Mouse (Mus musculus) cortical plate, adult 2 months (tissue): Measurements from ENCODE around the gene Fam89a. TPM values are rescaled to one million over a fixed set of nuclear protein-coding genes. Genes with fewer than 3 reads are reported as not detected.

Experiments
- H3K27ac ChIP-seq: fragments of 200-500 bp; 2 replicates; pipeline ENCODE4 v1.5.1; 2012; ENCODE audit warnings: low read length, control low read depth, inconsistent platforms; ENCODE audit not compliant: insufficient read depth
- H3K4me1 ChIP-seq: fragments of 200-500 bp; 2 replicates; pipeline ENCODE4 v1.6.1; 2011; ENCODE audit warnings: low read length; ENCODE audit not compliant: control insufficient read depth, insufficient read depth
- H3K4me3 ChIP-seq: fragments of 200-500 bp; 2 replicates; pipeline ENCODE4 v1.5.1; 2011; ENCODE audit warnings: mild to moderate bottlenecking, low read length, control low read depth; ENCODE audit not compliant: insufficient read depth
- CTCF ChIP-seq: fragments of 200-500 bp; IDR thresholded peaks from 2 replicates; pipeline ENCODE4 v1.5.1; 2011; ENCODE audit warnings: mild to moderate bottlenecking, control low read depth, low read length; ENCODE audit not compliant: insufficient read depth; ENCODE audit errors: extremely low read depth
- POLR2A ChIP-seq: fragments of 200-500 bp; IDR thresholded peaks from 2 replicates; pipeline ENCODE4 v1.6.1; 2011; ENCODE audit warnings: mild to moderate bottlenecking, low read length, control low read depth; ENCODE audit not compliant: insufficient read depth; ENCODE audit errors: extremely low read depth
- polyA plus RNA-seq: library from polyadenylated mRNA; depleted of rRNA; stranded (reverse); fragments of >200 nt; gene quantifications from 2 replicates; pipeline ENCODE4 v1.2.3, GENCODE M21; 2012

The Fam89a gene
- polyA plus RNA-seq, 1 experiment = 1.7 TPM

DNA sequence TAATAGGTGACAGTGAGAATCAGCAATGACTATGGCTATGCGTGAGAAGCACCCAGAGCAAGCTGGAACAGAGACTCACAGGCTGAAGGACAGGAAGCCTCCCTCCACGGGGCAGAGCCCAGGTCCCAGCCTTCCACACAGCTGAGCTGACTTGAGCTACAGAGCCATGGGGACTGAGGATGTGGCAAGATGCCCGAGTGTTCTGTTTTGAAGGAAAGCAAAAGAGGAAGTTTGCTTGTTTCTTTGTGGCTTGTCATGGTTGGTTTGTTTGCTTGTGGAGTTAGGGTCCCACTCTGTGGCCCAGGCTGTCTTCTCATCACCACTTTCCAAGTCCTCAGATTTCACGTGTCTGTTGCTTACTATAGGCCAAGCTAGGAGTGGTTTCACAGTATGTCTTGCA is 39.0 kb upstream of the Fam89a start:
- Histone ChIP-seq H3K27ac (no peak overlapping the region), H3K4me3 (no peak overlapping the region), H3K4me1 (0 out of 2 replicates have a peak, but pooled peaks cover 2% of the 10 kb centered on the region)
- TF ChIP-seq POLR2A (no peak), CTCF (no peak)

DNA sequence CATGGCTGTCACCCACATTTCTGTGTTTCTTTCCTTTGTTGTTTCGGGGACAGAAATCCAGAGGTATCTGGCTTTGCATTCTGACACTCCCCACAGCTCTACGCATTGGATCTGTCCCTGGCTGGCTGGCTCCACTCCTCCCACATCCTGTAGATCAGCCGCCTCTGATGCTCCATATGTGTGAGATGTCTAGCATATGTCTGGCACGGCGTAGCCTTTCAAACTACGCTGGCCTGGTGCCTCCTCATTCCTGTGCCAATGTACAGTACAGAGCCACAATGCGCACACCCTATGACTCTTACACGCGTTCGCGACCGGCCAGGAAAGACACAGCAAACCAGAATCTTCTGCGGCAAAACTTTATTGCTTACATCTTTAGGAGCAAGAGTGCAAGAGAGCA is 33.0 kb upstream of the Fam89a start:
- Histone ChIP-seq H3K27ac (no peak overlapping the region), H3K4me3 (no peak overlapping the region), H3K4me1 (peaks cover 2% of the 10 kb centered on the region; the same call in 1 of the 2 replicates)
- TF ChIP-seq POLR2A (no peak), CTCF (no peak)

DNA sequence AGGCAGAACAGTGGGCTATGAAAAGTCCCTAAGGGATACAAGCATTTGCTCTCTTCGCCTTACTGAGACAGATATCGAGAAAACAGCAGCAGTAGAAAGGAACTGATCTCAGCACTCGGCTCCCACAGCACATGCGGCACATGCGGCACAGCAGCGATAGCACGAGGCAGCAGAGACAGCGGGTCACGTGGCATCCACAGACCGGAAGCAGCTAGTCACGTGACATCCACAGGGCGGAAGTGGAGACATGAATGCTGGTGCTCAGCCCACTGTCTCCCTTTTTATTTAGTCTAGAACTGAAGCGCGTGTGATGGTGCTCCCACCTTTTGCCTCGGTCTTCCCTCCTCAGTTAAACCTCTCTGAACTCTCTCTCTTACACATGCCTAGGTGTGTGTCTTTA is 31.6 kb upstream of the Fam89a start:
- Histone ChIP-seq H3K4me3 (no peak overlapping the region), H3K27ac (no peak overlapping the region), H3K4me1 (peaks cover 2% of the 10 kb centered on the region; the same call in 1 of the 2 replicates)
- TF ChIP-seq POLR2A (no peak), CTCF (no peak)

DNA sequence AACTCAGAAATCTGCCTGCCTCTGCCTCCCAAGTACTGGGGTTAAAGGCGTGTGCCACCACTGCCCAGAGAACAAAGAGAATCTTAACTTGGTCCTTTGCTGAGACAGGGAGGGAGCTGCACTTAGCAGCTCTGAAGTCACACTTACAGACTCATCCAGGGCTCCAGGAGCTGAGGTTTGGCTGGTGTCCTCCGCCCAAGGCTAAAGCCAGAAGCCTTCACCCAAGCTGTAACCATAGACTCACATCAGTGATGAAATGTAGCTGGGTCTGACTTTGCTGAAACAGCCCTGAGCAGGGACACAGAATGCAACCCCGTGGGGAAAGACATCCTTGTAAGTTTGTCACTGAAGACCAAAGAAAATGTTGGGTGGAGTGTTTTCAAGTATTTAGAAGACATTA is 30.8 kb upstream of the Fam89a start:
- H3K4me3 ChIP-seq = no peak overlapping the region
- TF ChIP-seq CTCF (no peak), POLR2A (no peak)
- H3K4me1 ChIP-seq = peaks cover 2% of the 10 kb centered on the region; the same call in 1 of the 2 replicates
- no peak overlapping the region for H3K27ac ChIP-seq

DNA sequence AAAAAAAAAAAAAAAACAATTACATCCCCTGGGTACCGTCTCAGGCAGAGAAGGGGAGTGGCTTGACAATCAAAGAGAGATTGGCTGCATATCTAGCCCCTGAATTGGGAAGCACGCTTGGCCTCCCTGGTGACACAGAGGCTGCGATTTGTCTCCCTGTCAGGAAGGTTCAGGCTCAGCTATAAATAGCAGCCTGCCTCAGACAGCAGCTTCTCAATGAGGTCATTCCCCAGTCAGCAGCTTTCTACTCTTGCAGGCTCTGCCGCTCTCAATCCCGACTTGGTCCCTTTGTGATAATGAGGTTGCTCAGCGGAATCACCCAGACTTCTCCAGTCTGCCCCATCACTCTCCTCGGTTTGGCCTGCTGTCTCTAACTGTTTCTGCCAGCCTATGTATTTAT is 28.6 kb upstream of the Fam89a start:
- TF ChIP-seq CTCF (no peak), POLR2A (no peak)
- H3K4me1 ChIP-seq = peaks cover 2% of the 10 kb centered on the region; the same call in 1 of the 2 replicates
- H3K27ac ChIP-seq = no peak overlapping the region
- no peak overlapping the region for H3K4me3 ChIP-seq

DNA sequence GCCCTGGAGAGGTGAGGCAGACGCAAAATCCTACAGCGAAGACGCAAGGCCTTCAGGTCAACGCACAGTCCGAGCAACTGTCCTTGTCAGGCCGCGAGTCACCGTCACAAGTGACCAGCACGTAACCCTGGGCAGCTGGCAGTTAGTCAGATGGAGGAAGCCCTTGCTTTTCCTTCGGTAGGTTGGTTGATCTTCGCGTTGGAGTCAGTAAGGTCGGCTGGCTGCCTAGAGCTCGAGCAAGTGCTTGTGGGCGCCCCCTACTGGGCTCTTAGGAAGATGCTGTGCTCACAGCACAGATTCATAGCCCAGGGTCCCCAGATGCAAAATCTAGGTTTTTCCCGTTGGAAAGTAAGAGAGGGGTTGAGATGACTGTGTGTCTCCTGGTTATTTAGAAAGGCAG is 24.1 kb upstream of the Fam89a start:
- H3K4me1 ChIP-seq = no peaks in the 10 kb centered on the region
- no peak overlapping the region for H3K4me3 ChIP-seq
- no peak for TF ChIP-seq POLR2A
- peak; percentile 64 for TF ChIP-seq CTCF
- no peak overlapping the region for H3K27ac ChIP-seq

DNA sequence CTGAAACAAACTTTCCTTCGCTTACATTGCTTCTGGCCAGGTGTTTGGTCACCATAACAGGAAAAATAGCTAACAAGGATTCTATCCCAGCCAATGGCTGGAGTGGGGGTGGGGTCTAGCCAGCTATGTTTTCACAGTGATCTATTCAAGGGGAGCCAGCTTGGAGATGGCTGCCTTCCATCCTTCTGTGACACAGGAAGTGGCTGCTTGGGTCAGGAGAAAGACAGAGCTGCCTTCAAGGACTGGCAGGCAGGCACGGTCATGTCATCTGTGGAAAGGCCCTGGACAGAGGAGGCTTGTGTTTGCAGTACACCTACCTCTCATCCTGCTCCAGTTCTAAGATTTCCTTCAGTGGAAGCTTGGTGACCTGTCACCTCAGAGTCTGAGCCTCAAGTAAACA is 20.8 kb upstream of the Fam89a start:
- Histone ChIP-seq H3K4me1 (no peaks in the 10 kb centered on the region), H3K4me3 (no peak overlapping the region), H3K27ac (no peak overlapping the region)
- TF ChIP-seq POLR2A (no peak), CTCF (no peak)

DNA sequence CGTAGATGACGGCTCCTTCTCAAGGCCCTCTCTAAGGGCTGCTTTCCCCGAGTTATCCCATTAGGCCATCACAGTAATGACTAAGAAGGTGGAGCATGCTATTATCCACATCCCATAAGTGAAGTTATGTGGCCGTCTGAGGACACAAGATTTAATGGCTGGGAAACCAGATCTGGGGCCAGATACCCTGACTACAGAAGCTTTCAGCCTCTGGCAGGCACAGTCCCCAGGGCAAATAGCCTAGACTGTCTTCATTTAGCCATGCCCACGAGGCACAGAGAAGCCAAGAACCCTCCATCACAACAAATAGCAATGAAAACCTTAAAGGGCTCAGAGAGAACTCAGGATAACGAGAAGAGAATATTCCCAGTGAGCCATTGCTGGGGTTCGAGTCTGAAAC is 11.4 kb upstream of the Fam89a start:
- TF ChIP-seq POLR2A (no peak), CTCF (no peak)

DNA sequence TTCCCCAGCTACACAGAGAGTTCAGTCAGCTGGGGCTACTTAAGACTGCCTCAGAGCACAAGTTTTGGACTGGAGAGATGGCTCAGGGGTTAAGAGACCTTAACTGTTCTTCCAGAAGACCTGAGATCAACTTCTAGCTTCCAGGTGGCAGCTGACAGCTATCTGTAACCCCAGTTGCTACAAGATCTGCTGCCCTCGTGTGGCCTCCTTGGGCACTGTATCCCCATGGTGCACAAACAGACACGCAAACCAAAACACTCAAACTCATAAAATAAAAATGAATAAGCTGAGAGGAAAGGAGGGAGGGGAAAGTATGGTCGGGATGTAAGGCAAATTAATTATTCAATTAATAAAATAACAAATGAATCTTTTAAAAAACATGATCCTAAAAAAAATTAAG is 6.9 kb upstream of the Fam89a start:
- Histone ChIP-seq H3K27ac (no peak overlapping the region), H3K4me1 (no peaks in the 10 kb centered on the region), H3K4me3 (no peak overlapping the region)
- no peak for TF ChIP-seq POLR2A
- TF ChIP-seq CTCF = 0 out of 2 replicates have a peak, but pooled peaks have one; percentile 24

More for the DNA sequence above, 11.4 kb upstream of the Fam89a start:
- Histone ChIP-seq H3K4me1 (no peaks in the 10 kb centered on the region), H3K4me3 (no peak overlapping the region), H3K27ac (no peak overlapping the region)

DNA sequence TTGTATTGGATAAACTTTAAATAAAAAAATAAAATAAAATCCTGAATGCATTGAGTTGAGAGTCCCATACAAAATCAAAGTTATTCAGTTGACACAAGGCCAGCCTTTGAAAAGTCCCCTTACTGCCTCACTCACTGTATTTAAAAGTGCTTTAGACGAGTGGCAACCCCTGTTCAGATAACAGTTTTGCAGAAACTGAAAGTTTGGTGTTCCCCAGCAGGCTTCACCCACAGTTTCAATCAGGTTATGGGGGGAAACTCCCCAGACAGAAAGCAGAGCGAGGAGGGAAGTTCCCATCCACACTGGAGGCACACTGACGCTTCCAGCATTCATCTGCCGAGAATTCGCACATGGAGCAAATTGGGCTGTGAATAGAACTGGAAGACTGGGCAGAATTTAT is 5.0 kb upstream of the Fam89a start:
- Histone ChIP-seq H3K4me3 (no peak overlapping the region), H3K27ac (no peak overlapping the region), H3K4me1 (no peaks in the 10 kb centered on the region)
- TF ChIP-seq POLR2A (no peak), CTCF (no peak)

DNA sequence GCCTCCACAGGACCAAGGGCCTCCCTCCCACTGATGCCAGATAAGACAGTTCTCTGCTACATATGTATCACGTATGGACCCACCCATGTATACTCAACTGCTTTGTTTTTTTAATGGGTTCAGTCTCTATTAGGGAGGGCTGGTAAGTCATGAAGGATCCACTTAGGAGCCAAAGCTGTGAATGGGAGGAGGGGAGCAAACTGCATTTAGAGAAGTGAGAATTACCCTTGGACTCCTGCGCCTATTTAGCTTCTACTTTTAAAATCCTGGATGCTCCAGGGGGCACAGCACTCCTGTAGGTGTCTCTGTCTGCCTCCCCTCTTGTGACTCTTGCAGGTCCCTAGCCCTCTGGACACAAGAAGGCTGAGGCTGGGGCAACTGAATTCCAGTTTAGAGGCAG is 4.5 kb upstream of the Fam89a start:
- no peaks in the 10 kb centered on the region for H3K4me1 ChIP-seq
- H3K4me3 ChIP-seq = no peak overlapping the region
- no peak overlapping the region for H3K27ac ChIP-seq
- TF ChIP-seq POLR2A (no peak), CTCF (no peak)
